Mouse (Mus musculus): ENCODE results near the gene P2ry13. TPM values are rescaled to one million over a fixed set of nuclear protein-coding genes. Genes with fewer than 3 reads are reported as not detected.

P2ry13 gene
- polyA plus RNA-seq, 2 experiments: 1.4 to 1.6 TPM

- DNase-seq (ENCODE audit: low spot score): no peak
- H3K4me1 ChIP-seq (ENCODE audit: control insufficient read depth, insufficient read depth, low read length): no peaks in the 10 kb centered on the region
- H3K27me3 ChIP-seq (ENCODE audit: control insufficient read depth, insufficient read depth, low read length): no peaks in the 10 kb centered on the region
- no peak for TF ChIP-seq POLR2A (IDR thresholded peaks at IDR 0.05; ENCODE audit: borderline replicate concordance, extremely low read depth, insufficient read depth, insufficient read length)
- no peak overlapping the region for H3K9ac ChIP-seq (ENCODE audit: low read depth, low read length, severe bottlenecking)
- H3K4me3 ChIP-seq (replicated peaks; ENCODE audit: low read length): no peak overlapping the region
- no peak for ATAC-seq (ENCODE audit: low FRiP score, low read depth)
- no peak overlapping the region for H3K27ac ChIP-seq (replicated peaks; ENCODE audit: low read depth, low read length)
- WGBS: 76% methylated on average over 6 of the region's 6 CpGs
- H3K9me3 ChIP-seq (ENCODE audit: control insufficient read depth, low read length): no peaks in the 10 kb centered on the region
- H3K4me2 ChIP-seq (replicated peaks; ENCODE audit: low read depth, low read length, severe bottlenecking): no peak overlapping the region
- no peaks in the 10 kb centered on the region for H3K36me3 ChIP-seq (ENCODE audit: control insufficient read depth, insufficient read depth, low read length)
Measured at GRCm38 (mm10) chr3:59174426-59175154, 36.1 kb downstream of the P2ry13 start.

GRCm38 (mm10) chr3:59169921-59170627, 40.6 kb downstream of the P2ry13 start:
- no peak overlapping the region for H3K4me2 ChIP-seq (replicated peaks; ENCODE audit: low read depth, low read length, severe bottlenecking)
- H3K4me3 ChIP-seq (replicated peaks; ENCODE audit: low read length): no peak overlapping the region
- no peak overlapping the region for H3K27ac ChIP-seq (replicated peaks; ENCODE audit: low read depth, low read length)
- no peak for TF ChIP-seq POLR2A (IDR thresholded peaks at IDR 0.05; ENCODE audit: borderline replicate concordance, extremely low read depth, insufficient read depth, insufficient read length)
- no peak overlapping the region for H3K9ac ChIP-seq (ENCODE audit: low read depth, low read length, severe bottlenecking)
- H3K4me1 ChIP-seq (ENCODE audit: control insufficient read depth, insufficient read depth, low read length): no peaks in the 10 kb centered on the region
- no peaks in the 10 kb centered on the region for H3K36me3 ChIP-seq (ENCODE audit: control insufficient read depth, insufficient read depth, low read length)
- no peaks in the 10 kb centered on the region for H3K27me3 ChIP-seq (ENCODE audit: control insufficient read depth, insufficient read depth, low read length)
- ATAC-seq (ENCODE audit: low FRiP score, low read depth) (no peak), DNase-seq (ENCODE audit: low spot score) (no peak)
- 52% methylated on average over 2 of the region's 2 CpGs for WGBS
- H3K9me3 ChIP-seq (ENCODE audit: control insufficient read depth, low read length): no peaks in the 10 kb centered on the region

DNA sequence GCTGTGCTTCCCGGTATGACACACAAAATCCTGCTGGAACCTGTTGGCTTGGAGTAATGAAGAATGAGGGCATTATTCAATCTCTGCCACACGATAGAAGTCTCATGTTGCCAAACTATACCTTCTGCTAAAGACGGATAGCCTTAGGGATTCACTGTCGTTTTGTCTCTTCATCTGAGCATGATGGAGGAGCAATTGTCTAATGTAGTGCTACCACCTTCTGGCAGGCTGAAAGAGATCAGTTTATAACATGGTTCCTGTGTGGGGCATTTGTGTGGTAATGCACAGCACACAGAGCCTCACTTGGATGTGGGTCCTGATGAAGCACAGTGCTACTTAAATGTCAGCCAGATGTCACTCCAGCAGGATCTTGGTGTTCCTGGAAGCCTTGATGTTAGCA, 41.5 kb downstream of the P2ry13 start:
- Histone ChIP-seq H3K36me3 (ENCODE audit: control insufficient read depth, insufficient read depth, low read length) (no peaks in the 10 kb centered on the region), H3K4me1 (ENCODE audit: control insufficient read depth, insufficient read depth, low read length) (no peaks in the 10 kb centered on the region), H3K4me2 (replicated peaks; ENCODE audit: low read depth, low read length, severe bottlenecking) (no peak overlapping the region), H3K9me3 (ENCODE audit: control insufficient read depth, low read length) (no peaks in the 10 kb centered on the region), H3K27me3 (ENCODE audit: control insufficient read depth, insufficient read depth, low read length) (no peaks in the 10 kb centered on the region), H3K4me3 (replicated peaks; ENCODE audit: low read length) (no peak overlapping the region), H3K27ac (replicated peaks; ENCODE audit: low read depth, low read length) (no peak overlapping the region), H3K9ac (ENCODE audit: low read depth, low read length, severe bottlenecking) (no peak overlapping the region)
- no peak for DNase-seq (ENCODE audit: low spot score)
- 68% methylated on average over 4 of the region's 4 CpGs for WGBS
- no peak for TF ChIP-seq POLR2A (IDR thresholded peaks at IDR 0.05; ENCODE audit: borderline replicate concordance, extremely low read depth, insufficient read depth, insufficient read length)
- no peak for ATAC-seq (ENCODE audit: low FRiP score, low read depth)

DNA sequence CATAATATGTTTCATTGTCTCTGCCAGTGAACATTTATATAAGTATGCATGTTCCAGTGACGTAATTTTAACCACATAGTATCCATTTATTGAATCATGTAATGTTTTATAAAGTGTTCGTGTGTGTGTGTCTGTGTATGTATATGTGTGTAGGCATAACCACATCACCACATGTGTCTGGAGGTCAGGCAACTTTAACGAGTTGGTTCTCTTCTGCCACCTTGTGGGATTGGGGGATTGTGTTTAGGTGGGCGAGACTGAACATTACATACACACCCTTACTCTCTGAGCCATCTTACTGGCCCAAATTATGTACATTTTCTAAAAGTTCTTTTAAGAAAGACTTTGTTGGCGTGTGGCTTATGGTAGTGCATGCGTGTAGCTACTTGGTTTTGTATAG, 42.2 kb downstream of the P2ry13 start:
- no peaks in the 10 kb centered on the region for H3K4me1 ChIP-seq (ENCODE audit: control insufficient read depth, insufficient read depth, low read length)
- H3K27me3 ChIP-seq (ENCODE audit: control insufficient read depth, insufficient read depth, low read length): no peaks in the 10 kb centered on the region
- H3K4me3 ChIP-seq (replicated peaks; ENCODE audit: low read length): no peak overlapping the region
- no peak for TF ChIP-seq POLR2A (IDR thresholded peaks at IDR 0.05; ENCODE audit: borderline replicate concordance, extremely low read depth, insufficient read depth, insufficient read length)
- ATAC-seq (ENCODE audit: low FRiP score, low read depth): no peak
- no peaks in the 10 kb centered on the region for H3K36me3 ChIP-seq (ENCODE audit: control insufficient read depth, insufficient read depth, low read length)
- no peak overlapping the region for H3K27ac ChIP-seq (replicated peaks; ENCODE audit: low read depth, low read length)
- no peak for DNase-seq (ENCODE audit: low spot score)
- H3K4me2 ChIP-seq (replicated peaks; ENCODE audit: low read depth, low read length, severe bottlenecking): no peak overlapping the region
- WGBS: 84% methylated on average over 6 of the region's 6 CpGs
- H3K9ac ChIP-seq (ENCODE audit: low read depth, low read length, severe bottlenecking): no peak overlapping the region
- H3K9me3 ChIP-seq (ENCODE audit: control insufficient read depth, low read length): no peaks in the 10 kb centered on the region

- TF ChIP-seq POLR2A (IDR thresholded peaks at IDR 0.05; ENCODE audit: borderline replicate concordance, extremely low read depth, insufficient read depth, insufficient read length): no peak
- Histone ChIP-seq H3K27me3 (ENCODE audit: control insufficient read depth, insufficient read depth, low read length) (no peaks in the 10 kb centered on the region), H3K27ac (replicated peaks; ENCODE audit: low read depth, low read length) (no peak overlapping the region), H3K4me1 (ENCODE audit: control insufficient read depth, insufficient read depth, low read length) (no peaks in the 10 kb centered on the region), H3K9me3 (ENCODE audit: control insufficient read depth, low read length) (no peaks in the 10 kb centered on the region), H3K9ac (ENCODE audit: low read depth, low read length, severe bottlenecking) (no peak overlapping the region), H3K4me2 (replicated peaks; ENCODE audit: low read depth, low read length, severe bottlenecking) (no peak overlapping the region), H3K4me3 (replicated peaks; ENCODE audit: low read length) (no peak overlapping the region), H3K36me3 (ENCODE audit: control insufficient read depth, insufficient read depth, low read length) (no peaks in the 10 kb centered on the region)
- no peak for ATAC-seq (ENCODE audit: low FRiP score, low read depth)
- DNase-seq (ENCODE audit: low spot score): no peak
- WGBS: 77% methylated on average over 2 of the region's 2 CpGs
Measured at GRCm38 (mm10) chr3:59167417-59168054, 43.1 kb downstream of the P2ry13 start.

Measured in limb, embryonic 14.5 days (tissue).